Mouse (Mus musculus): ENCODE measurements around the gene Scimp. TPM values are rescaled to one million over a fixed set of nuclear protein-coding genes. Genes with fewer than 3 reads are reported as not detected.

Scimp gene
- polyA plus RNA-seq, 1 experiment from 2014 or later: 1.9 TPM

GRCm38 (mm10) chr11:70816770-70817169, 4.4 kb upstream of the Scimp start:
- no peak for TF ChIP-seq CTCF (IDR thresholded peaks at IDR 0.05; ENCODE audit: low read depth)
- WGBS: 51% methylated on average over 4 of the region's 4 CpGs
- Histone ChIP-seq H3K27me3 (replicated peaks; ENCODE audit: control insufficient read depth, insufficient read depth, low read length) (no peaks in the 10 kb centered on the region), H3K9ac (ENCODE audit: low read depth, low read length) (no peak overlapping the region), H3K27ac (ENCODE audit: low read depth, low read length) (no peak overlapping the region), H3K4me1 (replicated peaks; ENCODE audit: control insufficient read depth, insufficient read depth, low read length) (no peaks in the 10 kb centered on the region), H3K4me3 (ENCODE audit: low read depth, low read length) (no peak overlapping the region), H3K9me3 (ENCODE audit: control insufficient read depth) (no peaks in the 10 kb centered on the region), H3K4me2 (replicated peaks; ENCODE audit: low read depth) (no peak overlapping the region), H3K36me3 (ENCODE audit: control insufficient read depth, insufficient read depth) (no peaks in the 10 kb centered on the region)
- no peak for ATAC-seq

DNA sequence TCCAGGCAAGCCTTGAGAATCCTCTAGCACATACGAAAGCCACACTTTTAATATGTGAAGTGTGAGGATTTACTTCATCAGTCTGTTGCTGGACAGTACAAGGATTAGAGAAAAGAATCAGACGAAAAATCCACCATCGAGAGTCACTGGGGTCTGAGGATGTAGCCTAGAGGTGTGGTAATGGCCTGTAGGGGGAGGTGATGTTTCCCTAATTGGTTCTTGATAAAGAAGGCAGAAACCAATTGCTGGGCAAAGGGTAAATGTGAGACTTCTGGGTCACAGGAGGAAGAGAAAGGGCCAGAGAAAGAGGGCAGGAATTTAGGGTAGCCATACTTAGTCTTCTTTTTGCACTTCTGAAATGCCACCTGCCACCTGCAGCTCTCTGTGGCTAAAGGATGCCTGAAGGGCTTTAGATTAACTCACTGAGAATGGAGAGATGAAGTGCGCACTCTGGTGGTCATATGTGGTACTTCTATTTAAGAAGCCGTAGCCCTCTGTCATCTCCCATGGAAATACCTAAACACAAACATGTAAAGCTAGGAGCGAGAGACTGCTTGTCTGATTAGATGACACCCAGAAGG, 3.2 kb upstream of the Scimp start:
- H3K9me3 ChIP-seq (ENCODE audit: control insufficient read depth): no peaks in the 10 kb centered on the region
- WGBS: 24% methylated on average over 6 of the region's 6 CpGs
- TF ChIP-seq CTCF (IDR thresholded peaks at IDR 0.05; ENCODE audit: low read depth): peak; percentile 89

GRCm38 (mm10) chr11:70815071-70815470, 2.7 kb upstream of the Scimp start:
- 83% methylated on average over 8 of the region's 8 CpGs for WGBS
- no peak overlapping the region for H3K4me2 ChIP-seq (replicated peaks; ENCODE audit: low read depth)
- H3K9me3 ChIP-seq (ENCODE audit: control insufficient read depth): no peaks in the 10 kb centered on the region
- H3K9ac ChIP-seq (ENCODE audit: low read depth, low read length): no peak overlapping the region
- ATAC-seq: no peak
- no peaks in the 10 kb centered on the region for H3K27me3 ChIP-seq (replicated peaks; ENCODE audit: control insufficient read depth, insufficient read depth, low read length)
- TF ChIP-seq CTCF (IDR thresholded peaks at IDR 0.05; ENCODE audit: low read depth): no peak
- H3K4me3 ChIP-seq (ENCODE audit: low read depth, low read length): no peak overlapping the region
- H3K4me1 ChIP-seq (replicated peaks; ENCODE audit: control insufficient read depth, insufficient read depth, low read length): no peaks in the 10 kb centered on the region
- H3K36me3 ChIP-seq (ENCODE audit: control insufficient read depth, insufficient read depth): no peaks in the 10 kb centered on the region
- H3K27ac ChIP-seq (ENCODE audit: low read depth, low read length): no peak overlapping the region

More for the DNA sequence above, 3.2 kb upstream of the Scimp start:
- Histone ChIP-seq H3K27ac (ENCODE audit: low read depth, low read length) (no peak overlapping the region), H3K27me3 (replicated peaks; ENCODE audit: control insufficient read depth, insufficient read depth, low read length) (no peaks in the 10 kb centered on the region), H3K4me2 (replicated peaks; ENCODE audit: low read depth) (peak overlapping the region; percentile 38; the same call in 1 of the 2 replicates), H3K4me1 (replicated peaks; ENCODE audit: control insufficient read depth, insufficient read depth, low read length) (no peaks in the 10 kb centered on the region), H3K4me3 (ENCODE audit: low read depth, low read length) (no peak overlapping the region), H3K36me3 (ENCODE audit: control insufficient read depth, insufficient read depth) (no peaks in the 10 kb centered on the region), H3K9ac (ENCODE audit: low read depth, low read length) (no peak overlapping the region)
- ATAC-seq: no peak

DNA sequence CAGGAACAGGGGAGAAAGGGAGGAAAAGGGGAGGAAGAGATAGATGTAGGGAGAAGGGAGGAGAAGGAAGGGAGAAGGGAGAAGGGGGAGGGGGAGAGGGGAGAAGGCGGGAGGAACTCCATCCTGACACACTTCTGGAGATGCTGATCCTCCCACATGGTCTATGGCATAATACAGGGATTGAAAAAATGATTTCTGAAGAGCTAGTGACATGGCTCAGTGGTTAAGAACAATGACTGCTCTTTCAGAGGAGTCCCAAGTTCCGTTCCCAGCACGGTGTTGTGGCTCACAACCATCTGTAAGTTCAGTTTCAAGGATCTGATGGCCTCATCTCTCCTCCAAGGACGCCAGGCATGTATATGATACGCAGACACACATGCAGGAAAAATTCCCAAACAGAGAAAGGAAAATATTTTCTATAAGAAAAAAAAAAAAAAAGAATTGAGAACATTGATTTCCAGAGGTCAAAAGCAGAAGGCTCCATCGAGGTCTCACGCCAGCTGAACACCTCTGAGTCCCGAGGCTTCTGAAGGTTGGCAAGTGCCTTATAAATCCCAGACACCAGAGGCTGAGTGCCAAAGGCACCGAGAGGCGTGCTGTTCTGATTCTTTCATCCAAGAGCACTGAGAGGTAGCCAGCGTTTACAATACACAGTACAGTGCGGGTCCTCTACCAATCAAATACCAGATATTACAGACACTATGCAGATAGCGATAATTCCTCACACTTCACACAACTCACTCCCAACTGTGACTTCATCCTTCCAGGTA, 730 bp downstream of the Scimp start:
- Histone ChIP-seq H3K36me3 (ENCODE audit: control insufficient read depth, insufficient read depth) (no peaks in the 10 kb centered on the region), H3K27ac (ENCODE audit: low read depth, low read length) (no peak overlapping the region), H3K4me2 (replicated peaks; ENCODE audit: low read depth) (no peak overlapping the region), H3K27me3 (replicated peaks; ENCODE audit: control insufficient read depth, insufficient read depth, low read length) (no peaks in the 10 kb centered on the region), H3K4me3 (ENCODE audit: low read depth, low read length) (no peak overlapping the region), H3K9me3 (ENCODE audit: control insufficient read depth) (no peaks in the 10 kb centered on the region), H3K4me1 (replicated peaks; ENCODE audit: control insufficient read depth, insufficient read depth, low read length) (no peaks in the 10 kb centered on the region), H3K9ac (ENCODE audit: low read depth, low read length) (no peak overlapping the region)
- WGBS: 67% methylated on average over 13 of the region's 13 CpGs
- ATAC-seq: no peak
- no peak for TF ChIP-seq CTCF (IDR thresholded peaks at IDR 0.05; ENCODE audit: low read depth)

DNA sequence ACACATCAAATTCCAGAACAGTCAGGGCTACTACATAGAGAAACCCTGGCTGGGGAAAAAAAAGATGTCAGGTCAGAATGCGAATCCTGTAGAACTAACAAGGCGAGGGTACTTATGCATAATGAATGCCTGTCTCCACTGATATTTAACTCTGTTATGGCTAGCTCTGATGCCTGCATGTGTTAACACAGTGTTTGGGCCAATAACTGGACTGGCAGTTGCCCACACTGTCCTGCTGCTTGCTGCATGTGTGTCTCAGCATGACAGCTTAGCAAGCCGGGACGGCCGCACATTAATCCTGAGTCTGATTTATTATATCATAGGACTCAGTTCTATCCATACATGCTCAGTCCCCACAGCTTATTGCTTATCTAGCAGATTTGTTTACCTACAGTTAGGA, 1.3 kb downstream of the Scimp start:
- WGBS: 82% methylated on average over 5 of the region's 5 CpGs
- Histone ChIP-seq H3K4me3 (ENCODE audit: low read depth, low read length) (no peak overlapping the region), H3K9me3 (ENCODE audit: control insufficient read depth) (no peaks in the 10 kb centered on the region), H3K4me2 (replicated peaks; ENCODE audit: low read depth) (no peak overlapping the region), H3K36me3 (ENCODE audit: control insufficient read depth, insufficient read depth) (no peaks in the 10 kb centered on the region), H3K27ac (ENCODE audit: low read depth, low read length) (no peak overlapping the region), H3K4me1 (replicated peaks; ENCODE audit: control insufficient read depth, insufficient read depth, low read length) (no peaks in the 10 kb centered on the region), H3K27me3 (replicated peaks; ENCODE audit: control insufficient read depth, insufficient read depth, low read length) (no peaks in the 10 kb centered on the region), H3K9ac (ENCODE audit: low read depth, low read length) (no peak overlapping the region)
- no peak for ATAC-seq
- TF ChIP-seq CTCF (IDR thresholded peaks at IDR 0.05; ENCODE audit: low read depth): no peak

- H3K9me3 ChIP-seq (ENCODE audit: control insufficient read depth): no peaks in the 10 kb centered on the region
- H3K4me1 ChIP-seq (replicated peaks; ENCODE audit: control insufficient read depth, insufficient read depth, low read length): no peaks in the 10 kb centered on the region
- WGBS: 41% methylated on average over 1 of the region's 1 CpGs
- no peak overlapping the region for H3K27ac ChIP-seq (ENCODE audit: low read depth, low read length)
- H3K9ac ChIP-seq (ENCODE audit: low read depth, low read length): no peak overlapping the region
- H3K4me2 ChIP-seq (replicated peaks; ENCODE audit: low read depth): no peak overlapping the region
- TF ChIP-seq CTCF (IDR thresholded peaks at IDR 0.05; ENCODE audit: low read depth): no peak
- no peak overlapping the region for H3K4me3 ChIP-seq (ENCODE audit: low read depth, low read length)
- no peaks in the 10 kb centered on the region for H3K36me3 ChIP-seq (ENCODE audit: control insufficient read depth, insufficient read depth)
- H3K27me3 ChIP-seq (replicated peaks; ENCODE audit: control insufficient read depth, insufficient read depth, low read length): no peaks in the 10 kb centered on the region
- ATAC-seq: no peak
These were observed 3.4 kb downstream of the Scimp start for GRCm38 (mm10) chr11:70809011-70809410.
